Mouse (Mus musculus) embryonic facial prominence, embryonic 11.5 days (tissue): ENCODE measurements around the gene Il9r. TPM values are rescaled to one million over a fixed set of nuclear protein-coding genes. Genes with fewer than 3 reads are reported as not detected.

ENCODE experiments used
- ATAC-seq: fragments of 200-750 bp; cut with Nextera tagmentation; replicated peaks from 2 replicates; pipeline ENCODE4 v1.8.0; 2017; ENCODE audit warnings: low read depth; ENCODE audit not compliant: insufficient number of reproducible peaks, low FRiP score, low TSS enrichment
- DNase-seq: peaks from one replicate; pipeline ENCODE4 v3.0.0-alpha.2; 2015; ENCODE audit warnings: low spot score
- H3K27ac ChIP-seq: fragments of 300-500 bp; sonication (generic); replicated peaks from 2 replicates; pipeline ENCODE4 v1.5.1; 2014; ENCODE audit warnings: mild to moderate bottlenecking, low read depth, low read length, control low read depth
- H3K27me3 ChIP-seq: fragments of 300-500 bp; sonication (generic); 2 replicates; pipeline ENCODE4 v1.6.1; 2014; ENCODE audit warnings: mild to moderate bottlenecking, low read length, moderate library complexity, mixed read lengths; ENCODE audit not compliant: control insufficient read depth, insufficient read depth
- H3K36me3 ChIP-seq: fragments of 300-500 bp; sonication (generic); replicated peaks from 2 replicates; pipeline ENCODE4 v1.6.1; 2014; ENCODE audit warnings: low read depth, mild to moderate bottlenecking, low read length, moderate library complexity, mixed read lengths; ENCODE audit not compliant: control insufficient read depth, insufficient read depth
- H3K4me1 ChIP-seq: fragments of 300-500 bp; sonication (generic); 2 replicates; pipeline ENCODE4 v1.6.1; 2014; ENCODE audit warnings: low read length, mixed read lengths; ENCODE audit not compliant: control insufficient read depth, insufficient read depth
- H3K4me2 ChIP-seq: fragments of 300-500 bp; sonication (generic); 2 replicates; pipeline ENCODE4 v1.6.1; 2014; ENCODE audit warnings: low read depth, mild to moderate bottlenecking, control low read depth, low read length, moderate library complexity
- H3K4me3 ChIP-seq: fragments of 300-500 bp; sonication (generic); 2 replicates; pipeline ENCODE4 v1.5.1; 2014; ENCODE audit warnings: low read depth, low read length, control low read depth
- H3K9ac ChIP-seq: fragments of 300-500 bp; sonication (generic); replicated peaks from 2 replicates; pipeline ENCODE4 v1.6.1; 2014; ENCODE audit warnings: mild to moderate bottlenecking, control low read depth, low read length
- H3K9me3 ChIP-seq: fragments of 300-500 bp; sonication (generic); replicated peaks from 2 replicates; pipeline ENCODE4 v1.6.1; 2016; ENCODE audit warnings: mild to moderate bottlenecking, low read length, inconsistent platforms, mixed read lengths; ENCODE audit not compliant: control insufficient read depth
- WGBS: fragments of 180-500 bp; shearing (Covaris S2); extraction: QIAGEN DNeasy Blood & Tissue Kit; methylation state at CpG from one replicate; pipeline ENCODE4 v1.1.7; 2014; 5-methylcytosine and 5-hydroxymethylcytosine counted together
- polyA plus RNA-seq: library from polyadenylated mRNA; unstranded; fragments of >200 nt; fragmentation: Nextera tagmentation; extraction: Ambion mirVana; gene quantifications from 2 replicates; pipeline ENCODE4 v1.2.1, GENCODE M21; 2014

The Il9r gene
- polyA plus RNA-seq, 1 experiment from 2014 or later: not detected

GRCm38 (mm10) chr11:32194086-32194485, 6.0 kb downstream of the Il9r start:
- H3K9me3 ChIP-seq: no peaks in the 10 kb centered on the region
- no peak overlapping the region for H3K4me3 ChIP-seq
- H3K4me1 ChIP-seq: no peaks in the 10 kb centered on the region; the same call in 1 of the 2 replicates
- no peak for ATAC-seq
- DNase-seq: no peak
- H3K4me2 ChIP-seq: no peak overlapping the region
- H3K27ac ChIP-seq: no peak overlapping the region
- no peak overlapping the region for H3K9ac ChIP-seq
- H3K36me3 ChIP-seq: no peaks in the 10 kb centered on the region
- no peaks in the 10 kb centered on the region for H3K27me3 ChIP-seq
- WGBS: 70% methylated on average over 10 of the region's 10 CpGs

GRCm38 (mm10) chr11:32193156-32193555, 6.9 kb downstream of the Il9r start:
- ATAC-seq: no peak

GRCm38 (mm10) chr11:32190603-32191110, 9.4 kb downstream of the Il9r start:
- H3K4me2 ChIP-seq: no peak overlapping the region
- no peaks in the 10 kb centered on the region; the same call in 1 of the 2 replicates for H3K4me1 ChIP-seq
- ATAC-seq (no peak), DNase-seq (no peak)
- no peak overlapping the region for H3K4me3 ChIP-seq
- H3K9ac ChIP-seq: no peak overlapping the region
- H3K27me3 ChIP-seq: no peaks in the 10 kb centered on the region
- no peaks in the 10 kb centered on the region for H3K36me3 ChIP-seq
- 81% methylated on average over 13 of the region's 13 CpGs for WGBS
- no peaks in the 10 kb centered on the region for H3K9me3 ChIP-seq
- H3K27ac ChIP-seq: no peak overlapping the region

More at GRCm38 (mm10) chr11:32193156-32193555, 6.9 kb downstream of the Il9r start:
- DNase-seq: no peak
- H3K27me3 ChIP-seq: no peaks in the 10 kb centered on the region
- H3K4me1 ChIP-seq: no peaks in the 10 kb centered on the region; the same call in 1 of the 2 replicates
- WGBS: 93% methylated on average over 10 of the region's 10 CpGs
- no peak overlapping the region for H3K27ac ChIP-seq
- H3K4me3 ChIP-seq: no peak overlapping the region
- no peaks in the 10 kb centered on the region for H3K36me3 ChIP-seq
- H3K9ac ChIP-seq: no peak overlapping the region
- no peaks in the 10 kb centered on the region for H3K9me3 ChIP-seq
- H3K4me2 ChIP-seq: no peak overlapping the region

GRCm38 (mm10) chr11:32190119-32190518, 10.0 kb downstream of the Il9r start:
- Histone ChIP-seq H3K4me3 (no peak overlapping the region), H3K27me3 (no peaks in the 10 kb centered on the region), H3K9me3 (no peaks in the 10 kb centered on the region), H3K27ac (no peak overlapping the region), H3K36me3 (no peaks in the 10 kb centered on the region), H3K4me2 (no peak overlapping the region), H3K4me1 (no peaks in the 10 kb centered on the region; the same call in 1 of the 2 replicates), H3K9ac (no peak overlapping the region)
- ATAC-seq (no peak), DNase-seq (no peak)
- WGBS: 83% methylated on average over 9 of the region's 9 CpGs

GRCm38 (mm10) chr11:32189434-32189833, 10.6 kb downstream of the Il9r start:
- no peak for DNase-seq
- WGBS: 66% methylated on average over 5 of the region's 5 CpGs
- Histone ChIP-seq H3K4me2 (no peak overlapping the region), H3K27me3 (no peaks in the 10 kb centered on the region), H3K4me3 (no peak overlapping the region), H3K9ac (no peak overlapping the region), H3K9me3 (no peaks in the 10 kb centered on the region), H3K4me1 (no peaks in the 10 kb centered on the region; the same call in 1 of the 2 replicates), H3K36me3 (no peaks in the 10 kb centered on the region), H3K27ac (no peak overlapping the region)
- no peak for ATAC-seq

GRCm38 (mm10) chr11:32188881-32189280, 11.2 kb downstream of the Il9r start:
- ATAC-seq: no peak
- 83% methylated on average over 12 of the region's 12 CpGs for WGBS
- H3K9me3 ChIP-seq: no peaks in the 10 kb centered on the region
- no peak for DNase-seq
- H3K4me1 ChIP-seq: no peaks in the 10 kb centered on the region; the same call in 1 of the 2 replicates
- no peak overlapping the region for H3K9ac ChIP-seq
- no peak overlapping the region for H3K4me3 ChIP-seq
- H3K27me3 ChIP-seq: no peaks in the 10 kb centered on the region
- H3K27ac ChIP-seq: no peak overlapping the region
- H3K4me2 ChIP-seq: no peak overlapping the region
- no peaks in the 10 kb centered on the region for H3K36me3 ChIP-seq

GRCm38 (mm10) chr11:32187256-32187655, 12.8 kb downstream of the Il9r start:
- Histone ChIP-seq H3K27ac (no peak overlapping the region), H3K9ac (no peak overlapping the region), H3K4me2 (no peak overlapping the region), H3K36me3 (no peaks in the 10 kb centered on the region), H3K9me3 (no peaks in the 10 kb centered on the region), H3K4me3 (no peak overlapping the region), H3K4me1 (no peaks in the 10 kb centered on the region), H3K27me3 (no peaks in the 10 kb centered on the region)
- 88% methylated on average over 4 of the region's 4 CpGs for WGBS
- ATAC-seq: no peak
- DNase-seq: no peak

- no peak overlapping the region for H3K9ac ChIP-seq
- no peak overlapping the region for H3K4me3 ChIP-seq
- H3K36me3 ChIP-seq: no peaks in the 10 kb centered on the region
- no peak for ATAC-seq
- WGBS: 79% methylated on average over 3 of the region's 3 CpGs
- no peak for DNase-seq
- H3K9me3 ChIP-seq: no peaks in the 10 kb centered on the region
- no peaks in the 10 kb centered on the region for H3K27me3 ChIP-seq
- H3K4me1 ChIP-seq: no peaks in the 10 kb centered on the region
- H3K27ac ChIP-seq: no peak overlapping the region
- H3K4me2 ChIP-seq: no peak overlapping the region
These were observed 14.0 kb downstream of the Il9r start for GRCm38 (mm10) chr11:32186031-32186430.
